8 mouse cellular contexts compared by ENCODE assay signal in the genomic region with DNA sequence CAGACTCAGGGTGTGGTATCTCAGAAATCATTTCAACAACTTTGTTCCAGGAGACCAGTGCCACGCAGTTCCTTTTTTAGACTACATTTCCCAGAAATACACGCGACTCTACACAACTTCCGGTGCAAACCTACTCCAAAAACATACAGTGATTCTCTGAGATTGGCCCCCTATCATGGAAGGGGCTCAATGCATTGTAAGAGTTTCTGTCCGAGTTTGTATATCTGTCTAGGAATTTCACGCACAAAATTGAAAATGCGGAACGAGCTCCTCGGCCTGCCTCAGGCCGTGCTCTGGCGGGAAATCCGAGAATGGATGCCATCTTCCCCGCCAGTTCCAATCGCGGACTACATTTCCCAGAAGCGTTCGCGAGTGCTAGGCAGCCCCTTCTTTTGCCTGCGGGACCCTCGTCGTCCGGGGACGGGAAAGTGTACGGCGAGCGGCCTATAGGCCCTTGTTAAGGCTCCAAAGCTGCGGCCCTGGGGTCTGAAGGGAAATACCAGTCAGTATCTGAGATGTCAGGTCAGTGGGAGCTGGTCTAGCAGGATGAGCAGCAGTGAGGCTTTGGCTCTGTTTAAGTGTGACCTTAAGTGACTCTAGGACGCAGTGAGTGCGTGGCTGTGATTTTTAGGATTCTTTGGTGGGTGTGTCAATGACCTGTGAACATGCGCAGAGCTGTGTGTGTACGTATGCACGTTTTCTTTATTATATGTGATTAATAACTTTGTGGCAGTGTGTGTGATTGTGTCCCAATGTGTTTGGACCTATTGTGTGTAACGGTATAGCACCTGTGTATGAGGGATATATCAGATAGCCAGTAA. TPM values are rescaled to one million over a fixed set of nuclear protein-coding genes. Genes with fewer than 3 reads are reported as not detected.
DNase-seq lines count a peak whose midpoint lies in the region; ATAC-seq and TF ChIP-seq lines count a peak whose summit lies in the region.

A gene (plus strand): TSS at position 94 of the 821 bp plus-strand sequence.

- under 1% methylated on average over 33 of the region's 33 CpGs for WGBS in forebrain, embryonic 10.5 days
- under 1% methylated on average over 33 of the region's 33 CpGs for WGBS in heart, embryonic 15.5 days
- 2% methylated on average over 33 of the region's 33 CpGs for WGBS in liver, embryonic 14.5 days (ENCODE audit: insufficient replicate concordance)
- WGBS in neural tube, embryonic 11.5 days = 1% methylated on average over 33 of the region's 33 CpGs
- whole genome bisulfite sequencing in stomach, postnatal 0 days = under 1% methylated on average over 33 of the region's 33 CpGs

- H3K4me3 ChIP-seq in CH12.LX (replicated peaks in 1 of 3; ENCODE audit: low read depth in 2 of 3, low read length in 2 of 3, poor library complexity in 1 of 3) = peak within 1 kb of the TSS; percentile 65 to 81 (median 78)
- H3K4me3 ChIP-seq in forebrain, embryonic 10.5 days = peak within 1 kb of the TSS; percentile 64
- H3K4me3 ChIP-seq in heart, embryonic 15.5 days = peak within 1 kb of the TSS; percentile 64
- peak within 1 kb of the TSS; percentile 66 to 79 for H3K4me3 ChIP-seq in liver, embryonic 14.5 days (ENCODE audit: insufficient read depth in 1 of 2, low read depth in 2 of 2, low read length in 2 of 2)
- H3K4me3 ChIP-seq in neural tube, embryonic 11.5 days (ENCODE audit: low read depth, low read length) = peak within 1 kb of the TSS; percentile 53
- peak within 1 kb of the TSS; percentile 62 for H3K4me3 ChIP-seq in stomach, postnatal 0 days (ENCODE audit: low read depth, low read length)

- peaks cover 6 to 30% of the 10 kb centered on the region in 2 experiments for H3K4me1 ChIP-seq in CH12.LX (ENCODE audit: control insufficient read depth in 1 of 2, insufficient read depth in 2 of 2)
- H3K4me1 ChIP-seq in forebrain, embryonic 10.5 days = peaks cover 29% of the 10 kb centered on the region
- peaks cover 22% of the 10 kb centered on the region for H3K4me1 ChIP-seq in heart, embryonic 15.5 days (replicated peaks)
- peaks cover 0 to 4% of the 10 kb centered on the region in 2 experiments; a peak in 3 of 4 replicates for H3K4me1 ChIP-seq in liver, embryonic 14.5 days (replicated peaks; ENCODE audit: control insufficient read depth in 2 of 2, insufficient read depth in 2 of 2, low read length in 1 of 2)
- H3K4me1 ChIP-seq in neural tube, embryonic 11.5 days (ENCODE audit: control insufficient read depth, insufficient read depth, low read length) = peaks cover 4% of the 10 kb centered on the region; the same call in 1 of the 2 replicates
- H3K4me1 ChIP-seq in stomach, postnatal 0 days (replicated peaks; ENCODE audit: control insufficient read depth, insufficient read depth) = 0 out of 2 replicates have a peak, but pooled peaks cover 4% of the 10 kb centered on the region

- in situ Hi-C loops in CH12.LX (cut with MboI; ENCODE audit: low pct_ligation_motif_present, low pct_unique_long_range_greater_than_20kb, low sequenced_read_pairs) = no loop called here

- TF ChIP-seq POLR2A in CH12.LX (IDR thresholded peaks at IDR 0.05; ENCODE audit: low read depth, low read length) = peak; percentile 75

- dilution Hi-C loops in CH12.LX (cut with MboI; ENCODE audit: extremely low pct_ligation_motif_present, extremely low pct_unique_long_range_greater_than_20kb, low sequenced_read_pairs) = no loop called here

- H3K27me3 ChIP-seq in CH12.LX (replicated peaks) = no peaks in the 10 kb centered on the region
- H3K27me3 ChIP-seq in forebrain, embryonic 10.5 days (ENCODE audit: poor library complexity, severe bottlenecking) = no peaks in the 10 kb centered on the region
- H3K27me3 ChIP-seq in heart, embryonic 15.5 days = no peaks in the 10 kb centered on the region
- no peaks in the 10 kb centered on the region for H3K27me3 ChIP-seq in liver, embryonic 14.5 days (ENCODE audit: control insufficient read depth, insufficient read depth, low read length)
- H3K27me3 ChIP-seq in neural tube, embryonic 11.5 days (ENCODE audit: control insufficient read depth, insufficient read depth, low read length) = no peaks in the 10 kb centered on the region
- H3K27me3 ChIP-seq in stomach, postnatal 0 days (ENCODE audit: control insufficient read depth, insufficient read depth, low read length) = no peaks in the 10 kb centered on the region

- H3K79me2 ChIP-seq in CH12.LX (replicated peaks; ENCODE audit: control insufficient read depth, extremely low read depth, insufficient read depth, poor library complexity, severe bottlenecking) = peaks cover 10% of the 10 kb centered on the region; the same call in 1 of the 2 replicates

- DNase-seq in CH12.LX (ENCODE audit: extremely low read depth) = peak; percentile 85
- peak; percentile 73 for DNase-seq in c-Kit-positive CD71-negative TER-119-negative erythroid progenitor cells, embryonic 14.5 days (ENCODE audit: low read depth)
- DNase-seq in forebrain, embryonic 10.5 days (ENCODE audit: extremely low spot score, low spot score) = peak; percentile 90
- DNase-seq in kidney, postnatal 25 days = peak; percentile 85 to 92
- DNase-seq in liver, embryonic 14.5 days (ENCODE audit: low read depth in 3 of 3, low spot score in 3 of 3) = peak; percentile 34 to 57 (median 39)
- peak; percentile 93 for DNase-seq in neural tube, embryonic 11.5 days (ENCODE audit: low spot score)
- peak; percentile 80 for DNase-seq in stomach, postnatal 0 days (ENCODE audit: low spot score)

- H3K9me3 ChIP-seq in CH12.LX (replicated peaks; ENCODE audit: low read length) = no peaks in the 10 kb centered on the region
- H3K9me3 ChIP-seq in forebrain, embryonic 10.5 days = no peaks in the 10 kb centered on the region
- H3K9me3 ChIP-seq in heart, embryonic 15.5 days (replicated peaks) = no peaks in the 10 kb centered on the region
- H3K9me3 ChIP-seq in liver, embryonic 14.5 days (ENCODE audit: control insufficient read depth, low read length) = no peaks in the 10 kb centered on the region
- no peaks in the 10 kb centered on the region for H3K9me3 ChIP-seq in neural tube, embryonic 11.5 days (ENCODE audit: control insufficient read depth, low read length)
- no peaks in the 10 kb centered on the region for H3K9me3 ChIP-seq in stomach, postnatal 0 days (ENCODE audit: control insufficient read depth, low read length)

- H3K4me2 ChIP-seq in CH12.LX (ENCODE audit: insufficient read depth, low read depth, poor library complexity, severe bottlenecking) = peak within 1 kb of the TSS; percentile 95
- H3K4me2 ChIP-seq in heart, embryonic 15.5 days = peak within 1 kb of the TSS; percentile 58
- H3K4me2 ChIP-seq in liver, embryonic 14.5 days (ENCODE audit: low read depth) = peak within 1 kb of the TSS; percentile 85
- H3K4me2 ChIP-seq in neural tube, embryonic 11.5 days (ENCODE audit: low read depth) = peak within 1 kb of the TSS; percentile 63
- peak within 1 kb of the TSS; percentile 62 for H3K4me2 ChIP-seq in stomach, postnatal 0 days (replicated peaks; ENCODE audit: low read depth)

- peak within 1 kb of the TSS; percentile 36 for H3K9ac ChIP-seq in CH12.LX (ENCODE audit: insufficient read depth, low read depth)
- H3K9ac ChIP-seq in heart, embryonic 15.5 days = peak within 1 kb of the TSS; percentile 69
- H3K9ac ChIP-seq in liver, embryonic 14.5 days (replicated peaks) = peak within 1 kb of the TSS; percentile 47
- peak within 1 kb of the TSS; percentile 67 for H3K9ac ChIP-seq in neural tube, embryonic 11.5 days (ENCODE audit: low read length)
- peak within 1 kb of the TSS; percentile 76 for H3K9ac ChIP-seq in stomach, postnatal 0 days (ENCODE audit: low read length)

- peak within 1 kb of the TSS; percentile 17; the same call in 1 of the 2 replicates for H3K27ac ChIP-seq in CH12.LX (ENCODE audit: insufficient read depth, low read depth)
- peak within 1 kb of the TSS; percentile 96 for H3K27ac ChIP-seq in forebrain, embryonic 10.5 days
- peak within 1 kb of the TSS; percentile 93 for H3K27ac ChIP-seq in heart, embryonic 15.5 days
- H3K27ac ChIP-seq in liver, embryonic 14.5 days = no peak within 1 kb of the TSS
- H3K27ac ChIP-seq in neural tube, embryonic 11.5 days (ENCODE audit: low read depth, low read length) = 0 out of 2 replicates have a peak within 1 kb of the TSS, but pooled peaks have one; percentile 93
- peak within 1 kb of the TSS; percentile 81 for H3K27ac ChIP-seq in stomach, postnatal 0 days (replicated peaks)

- TF ChIP-seq EP300 in CH12.LX (IDR thresholded peaks at IDR 0.05; ENCODE audit: low read length) = no peak
- no peak for TF ChIP-seq EP300 in liver, embryonic 14.5 days (IDR thresholded peaks at IDR 0.05; ENCODE audit: low read depth)
- peak; percentile 20 for TF ChIP-seq EP300 in stomach, postnatal 0 days (optimal IDR thresholded peaks at IDR 0.05)

- no peak for TF ChIP-seq CTCF in CH12.LX (conservative IDR thresholded peaks at IDR 0.05 in 1 of 2, IDR thresholded peaks at IDR 0.05 in 1 of 2; ENCODE audit: low read depth in 2 of 2, low read length in 2 of 2)
- no peak for TF ChIP-seq CTCF in liver, embryonic 14.5 days (IDR thresholded peaks at IDR 0.05; ENCODE audit: low read depth)
- TF ChIP-seq CTCF in stomach, postnatal 0 days (IDR thresholded peaks at IDR 0.05; ENCODE audit: low read depth) = no peak

- no peak for TF ChIP-seq RAD21 in CH12.LX (IDR thresholded peaks at IDR 0.05; ENCODE audit: low read depth, low read length)

- H3K36me3 ChIP-seq in CH12.LX (replicated peaks in 1 of 2; ENCODE audit: control insufficient read depth in 1 of 2, insufficient read depth in 1 of 2, low read length in 1 of 2) = peaks cover 18 to 31% of the 10 kb centered on the region in 2 experiments
- peaks cover 38% of the 10 kb centered on the region for H3K36me3 ChIP-seq in forebrain, embryonic 10.5 days (replicated peaks)
- H3K36me3 ChIP-seq in heart, embryonic 15.5 days = peaks cover 21% of the 10 kb centered on the region
- no peaks in the 10 kb centered on the region; the same call in 1 of the 2 replicates for H3K36me3 ChIP-seq in liver, embryonic 14.5 days (replicated peaks; ENCODE audit: control insufficient read depth, insufficient read depth, low read depth)
- peaks cover 7% of the 10 kb centered on the region for H3K36me3 ChIP-seq in neural tube, embryonic 11.5 days (ENCODE audit: control insufficient read depth, insufficient read depth, low read length)
- no peaks in the 10 kb centered on the region for H3K36me3 ChIP-seq in stomach, postnatal 0 days (ENCODE audit: control insufficient read depth, insufficient read depth, low read length)

- peak; percentile 80 for ATAC-seq in heart, embryonic 15.5 days (replicated peaks; ENCODE audit: insufficient number of reproducible peaks, insufficient read depth, low FRiP score, low read depth)
- peak; percentile 59 for ATAC-seq in liver, embryonic 14.5 days (ENCODE audit: insufficient read depth)
- ATAC-seq in neural tube, embryonic 11.5 days (ENCODE audit: insufficient read depth, low FRiP score, low TSS enrichment) = peak; percentile 82
- peak; percentile 69 for ATAC-seq in stomach, postnatal 0 days (ENCODE audit: low FRiP score, low TSS enrichment)

RNA-seq across cellular contexts. Expression of the gene that starts here (rescaled TPM):
- total RNA-seq in CH12.LX (2012; rRNA removed) = 3.4 and 3.5 TPM in 2 replicates
- total RNA-seq in CH12.LX (2014; rRNA removed) = 3.4 and 3.9 TPM in 2 replicates
- polyA plus RNA-seq in CH12.LX (2012; ENCODE audit: insufficient read length, low read depth) = 2.7 and 3.1 TPM in 2 replicates
- polyA plus RNA-seq in forebrain, embryonic 10.5 days (2016; fragmentation: Nextera tagmentation; extraction: Ambion mirVana) = 4.0 and 5.2 TPM in 2 replicates
- 3.1 TPM in 2 replicates for polyA plus RNA-seq in heart, embryonic 15.5 days (2015; fragmentation: Nextera tagmentation; extraction: Ambion mirVana)
- 0.51 and 0.69 TPM in 2 replicates for polyA plus RNA-seq in liver, embryonic 14.5 days (2012; rRNA removed)
- polyA plus RNA-seq in liver, embryonic 14.5 days (2014; fragmentation: Nextera tagmentation; extraction: Ambion mirVana) = 0.35 and 0.42 TPM in 2 replicates
- 6.7 and 7.6 TPM in 2 replicates for polyA plus RNA-seq in neural tube, embryonic 11.5 days (2014; fragmentation: Nextera tagmentation; extraction: Ambion mirVana)
- polyA plus RNA-seq in stomach, postnatal 0 days (2015; fragmentation: Nextera tagmentation; extraction: Ambion mirVana) = 2.2 and 2.3 TPM in 2 replicates

Comparison
In these comparisons a context has a peak if more than half of its experiments do, and no peak if none do; other contexts are left out.
1. Peak in DNase-seq, ATAC-seq, H3K4me3 ChIP-seq, H3K9ac ChIP-seq and H3K4me2 ChIP-seq in liver, embryonic 14.5 days; RNA of the gene not detected or under 1 TPM.
2. DNase-seq: peak in every context shown above with its lines; median percentile 93 in neural tube, embryonic 11.5 days; 90 in forebrain, embryonic 10.5 days; 88 in kidney, postnatal 25 days; 85 in CH12.LX; 80 in stomach, postnatal 0 days; 73 in c-Kit-positive CD71-negative TER-119-negative erythroid progenitor cells, embryonic 14.5 days; 39 in liver, embryonic 14.5 days.